Mouse (Mus musculus): ENCODE measurements around the gene Hist1h1d.

DNA sequence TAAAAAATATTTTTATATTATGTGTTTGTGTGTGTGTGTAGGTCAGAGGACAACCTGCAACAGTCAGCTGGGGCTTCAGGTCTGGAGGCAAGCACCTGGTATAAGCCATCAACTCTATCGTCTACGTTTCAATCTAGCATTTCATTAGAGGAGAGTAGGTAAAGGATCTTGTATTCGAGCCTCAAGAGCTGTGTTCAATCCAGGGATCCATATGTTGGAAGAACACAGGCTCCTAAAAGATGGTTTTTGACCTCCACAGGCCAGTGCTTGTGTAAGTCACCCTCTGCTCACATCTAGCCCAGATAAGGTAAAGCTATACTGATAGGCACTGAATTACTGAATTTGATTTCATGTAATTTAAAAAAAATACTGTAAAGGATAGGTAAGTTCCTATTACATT lies 3.8 kb downstream of the Hist1h1d start:
- TF ChIP-seq POLR2A (IDR thresholded peaks at IDR 0.05; ENCODE audit: extremely low read depth, insufficient read depth, low read length), result no peak
- TF ChIP-seq CTCF (IDR thresholded peaks at IDR 0.05; ENCODE audit: extremely low read depth, insufficient read depth, low read length), result no peak

All from cortical plate, adult 2 months (tissue).